In genomic region chr6:23248313-23249052, GRCm38 (mm10) we compare ENCODE assay signal across 9 mouse cellular contexts. TPM values are rescaled to one million over a fixed set of nuclear protein-coding genes. Genes with fewer than 3 reads are reported as not detected.
A peak's percentile ranks its signal among the peaks of the same experiment; 100 is the strongest.
DNase-seq lines count a peak whose midpoint lies in the region; ATAC-seq and TF ChIP-seq lines count a peak whose summit lies in the region.
"Had no signal": no experiment of that assay in that cellular context is flagged by ENCODE, and none has a peak within 500 bp of the region (broad histone marks: within the 10 kb centered on the region; RNA-seq: fewer than 3 reads in every experiment).

Gene Fezf1, minus strand, starts transcription at chr6:23248362.

- no peak for TF ChIP-seq CTCF in lung, embryonic 14.5 days (IDR thresholded peaks at IDR 0.05; ENCODE audit: low read depth)

- intact Hi-C loops in left cerebral cortex, postnatal 36 days (cut with DNase I): loop anchor here (10.0 kb wide), 1 partner anchor 954 kb away; no protein-coding TSS in a partner anchor

- no peak within 1 kb of the TSS for H3K9ac ChIP-seq in lung, embryonic 14.5 days
- H3K9ac ChIP-seq in embryonic facial prominence, embryonic 14.5 days (ENCODE audit: low read depth, low read length): peak within 1 kb of the TSS; percentile 54; the same call in 1 of the 2 replicates
- H3K9ac ChIP-seq in limb, embryonic 11.5 days (ENCODE audit: low read length): no peak within 1 kb of the TSS

- peaks cover 96% of the 10 kb centered on the region for H3K27me3 ChIP-seq in lung, embryonic 14.5 days (ENCODE audit: insufficient read depth, low read length)
- peaks cover 92% of the 10 kb centered on the region for H3K27me3 ChIP-seq in embryonic facial prominence, embryonic 14.5 days (replicated peaks; ENCODE audit: control insufficient read depth, insufficient read depth, low read length)
- peaks cover 75% of the 10 kb centered on the region for H3K27me3 ChIP-seq in limb, embryonic 11.5 days (ENCODE audit: control insufficient read depth, insufficient read depth, low read length)

- under 1% methylated on average over 31 of the region's 31 CpGs for WGBS in lung, embryonic 14.5 days
- WGBS in embryonic facial prominence, embryonic 14.5 days: under 1% methylated on average over 31 of the region's 31 CpGs
- WGBS in limb, embryonic 11.5 days: under 1% methylated on average over 31 of the region's 31 CpGs

- H3K27ac ChIP-seq in lung, embryonic 14.5 days (ENCODE audit: low read depth): no peak within 1 kb of the TSS
- H3K27ac ChIP-seq in embryonic facial prominence, embryonic 14.5 days (replicated peaks; ENCODE audit: low read depth, low read length): peak within 1 kb of the TSS; percentile 28; the same call in 1 of the 2 replicates
- H3K27ac ChIP-seq in limb, embryonic 11.5 days (replicated peaks; ENCODE audit: low read depth, low read length): no peak within 1 kb of the TSS

- peak; percentile 56 for DNase-seq in lung, embryonic 14.5 days
- no peak for DNase-seq in lung, adult 18-20 months
- peak; percentile 75 for DNase-seq in embryonic facial prominence, embryonic 14.5 days (ENCODE audit: low spot score)
- DNase-seq in limb, embryonic 11.5 days (ENCODE audit: low spot score): peak; percentile 49
- DNase-seq in retina, postnatal 1 day: peak; percentile 72
- no peak for DNase-seq in left cerebral cortex, adult 11 months (ENCODE audit: low spot score)
- DNase-seq in left cerebral cortex, postnatal 36 days (ENCODE audit: low spot score in 2 of 2): no peak
- DNase-seq in spleen, postnatal 4 days (ENCODE audit: low spot score in 2 of 2): no peak
- DNase-seq: right cerebral cortex, postnatal 14 days had no signal

- no peaks in the 10 kb centered on the region for H3K36me3 ChIP-seq in lung, embryonic 14.5 days (ENCODE audit: insufficient read depth)
- H3K36me3 ChIP-seq in embryonic facial prominence, embryonic 14.5 days (ENCODE audit: control insufficient read depth, insufficient read depth, low read length): no peaks in the 10 kb centered on the region
- no peaks in the 10 kb centered on the region for H3K36me3 ChIP-seq in limb, embryonic 11.5 days (ENCODE audit: control insufficient read depth, insufficient read depth, low read length)

- ATAC-seq in lung, embryonic 14.5 days (ENCODE audit: insufficient read depth): no peak; the same call in 1 of the 2 replicates
- peak; percentile 72 for ATAC-seq in embryonic facial prominence, embryonic 14.5 days (ENCODE audit: low read depth)
- ATAC-seq in limb, embryonic 11.5 days (ENCODE audit: insufficient number of reproducible peaks, low FRiP score, low TSS enrichment, low read depth): no peak

- peak within 1 kb of the TSS; percentile 65 for H3K4me2 ChIP-seq in lung, embryonic 14.5 days
- peak within 1 kb of the TSS; percentile 68 for H3K4me2 ChIP-seq in embryonic facial prominence, embryonic 14.5 days (ENCODE audit: low read depth, low read length)
- H3K4me2 ChIP-seq in limb, embryonic 11.5 days (ENCODE audit: low read depth, severe bottlenecking): peak within 1 kb of the TSS; percentile 66

- no peaks in the 10 kb centered on the region for H3K4me1 ChIP-seq in lung, embryonic 14.5 days (ENCODE audit: insufficient read depth)
- H3K4me1 ChIP-seq in embryonic facial prominence, embryonic 14.5 days (ENCODE audit: control insufficient read depth, insufficient read depth, low read length): peaks cover 13% of the 10 kb centered on the region; the same call in 1 of the 2 replicates
- peaks cover 7% of the 10 kb centered on the region; the same call in 1 of the 2 replicates for H3K4me1 ChIP-seq in limb, embryonic 11.5 days (ENCODE audit: control insufficient read depth, insufficient read depth, low read length)

- no peaks in the 10 kb centered on the region for H3K9me3 ChIP-seq in lung, embryonic 14.5 days (ENCODE audit: low read depth, low read length)
- H3K9me3 ChIP-seq in embryonic facial prominence, embryonic 14.5 days (ENCODE audit: control insufficient read depth, low read length): no peaks in the 10 kb centered on the region
- H3K9me3 ChIP-seq in limb, embryonic 11.5 days (ENCODE audit: control insufficient read depth, low read length): no peaks in the 10 kb centered on the region

- H3K4me3 ChIP-seq in lung, embryonic 14.5 days (ENCODE audit: low read depth, low read length): peak within 1 kb of the TSS; percentile 37
- H3K4me3 ChIP-seq in embryonic facial prominence, embryonic 14.5 days (ENCODE audit: low read depth, low read length): peak within 1 kb of the TSS; percentile 45
- H3K4me3 ChIP-seq in limb, embryonic 11.5 days (ENCODE audit: low read depth, low read length): peak within 1 kb of the TSS; percentile 31

RNA-seq across cellular contexts. Expression of gene Fezf1, which starts in this region (rescaled TPM):
- polyA plus RNA-seq in lung, embryonic 14.5 days (2014; fragmentation: Nextera tagmentation; extraction: Ambion mirVana): not detected in 2 replicates
- 4.5 and 4.9 TPM in 2 replicates for polyA plus RNA-seq in embryonic facial prominence, embryonic 14.5 days (2014; fragmentation: Nextera tagmentation; extraction: Ambion mirVana)
- polyA plus RNA-seq in limb, embryonic 11.5 days (2014; fragmentation: Nextera tagmentation; extraction: Ambion mirVana): not detected in 2 replicates
- total RNA-seq in left cerebral cortex, postnatal 36 days (2021): under 1 TPM; 0.12 to 0.20 TPM

Comparison
In these comparisons a context has a peak if more than half of its experiments do, and no peak if none do; other contexts are left out.
1. Peak in DNase-seq, H3K4me3 ChIP-seq and H3K4me2 ChIP-seq in lung, embryonic 14.5 days; RNA of the gene not detected or under 1 TPM.
2. Peak in DNase-seq, H3K4me3 ChIP-seq and H3K4me2 ChIP-seq in limb, embryonic 11.5 days; RNA of the gene not detected or under 1 TPM.
3. DNase-seq: peak in embryonic facial prominence, embryonic 14.5 days (single experiment) and retina, postnatal 1 day (single experiment); none in lung, adult 18-20 months (0 of 2), left cerebral cortex, adult 11 months (single experiment), left cerebral cortex, postnatal 36 days (0 of 2) and spleen, postnatal 4 days (0 of 2).
4. Peak in every context shown above with its lines, with median percentiles within 50 percentile points of each other: H3K4me2 ChIP-seq and H3K4me3 ChIP-seq.